Mouse (Mus musculus) CH12.LX (cell line): ENCODE measurements around the gene Pdzph1.

ENCODE experiments used
- CTCF ChIP-seq, 2 experiments: IDR thresholded peaks in 1 of 2; conservative IDR thresholded peaks in 1 of 2; 2 replicates each; pipeline ENCODE4 v1.5.1; 2011 to 2012; ENCODE audit warnings: low read depth in 2 of 2, low read length in 2 of 2, improper control_type of control experiment in 1 of 2, inconsistent platforms in 1 of 2, mild to moderate bottlenecking in 1 of 2, moderate library complexity in 1 of 2
- HCFC1 ChIP-seq: IDR thresholded peaks from 2 replicates; pipeline ENCODE4 v1.6.1; 2012; ENCODE audit warnings: low read depth, mild to moderate bottlenecking, inconsistent platforms, low read length, improper control_type of control experiment
- NELFE ChIP-seq: IDR thresholded peaks from 2 replicates; pipeline ENCODE4 v1.6.1; 2011; ENCODE audit warnings: low read depth, low read length, improper control_type of control experiment

GRCm38 (mm10) chr17:59039754-59040153 lies 48.6 kb upstream of the Pdzph1 start:
- TF ChIP-seq NELFE (no peak), CTCF (conservative IDR thresholded peaks at IDR 0.05 in 1 of 2, IDR thresholded peaks at IDR 0.05 in 1 of 2; ENCODE audit: low read depth in 2 of 2, low read length in 2 of 2) (peak in 1 of 2 experiments; percentile 11; a peak in 2 of 4 replicates), HCFC1 (no peak)
